Mouse (Mus musculus) stomach, embryonic 15.5 days (tissue): ENCODE measurements around the gene Olfr272. TPM values are rescaled to one million over a fixed set of nuclear protein-coding genes. Genes with fewer than 3 reads are reported as not detected.

Source experiments
- polyA plus RNA-seq: library from polyadenylated mRNA; unstranded; fragments of >200 nt; fragmentation: Nextera tagmentation; extraction: Ambion mirVana; gene quantifications from 2 replicates; pipeline ENCODE4 v1.2.1, GENCODE M21; 2015

Olfr272 gene
- polyA plus RNA-seq, 1 experiment from 2014 or later: not detected

Other genes starting within 250 kb of the Olfr272 start
- not detected in 2 replicates for gene Olfr275, start 104.6 kb downstream of the Olfr272 start, polyA plus RNA-seq
- not detected in 2 replicates for gene Olfr273, start 59.9 kb downstream of the Olfr272 start, polyA plus RNA-seq
- not detected in 2 replicates for gene Olfr270, start 45.4 kb upstream of the Olfr272 start, polyA plus RNA-seq
- not detected in 2 replicates for gene Nipsnap3a, start 70.1 kb upstream of the Olfr272 start, polyA plus RNA-seq
- 86.2 and 96.8 TPM in 2 replicates for gene Nipsnap3b, start 92.7 kb upstream of the Olfr272 start, polyA plus RNA-seq
- 4.8 and 4.9 TPM in 2 replicates for gene Abca1, start 240.7 kb upstream of the Olfr272 start, polyA plus RNA-seq